Mouse (Mus musculus): Measurements from ENCODE around the gene Nme4. TPM values are rescaled to one million over a fixed set of nuclear protein-coding genes. Genes with fewer than 3 reads are reported as not detected.
A peak's percentile ranks its signal among the peaks of the same experiment; 100 is the strongest.

Nme4 gene
- polyA plus RNA-seq, 1 experiment from 2014 or later = 111 TPM

- DNase-seq (ENCODE audit: low spot score) (peak; percentile 93), ATAC-seq (ENCODE audit: insufficient number of reproducible peaks, low FRiP score, low TSS enrichment, low read depth) (peak; percentile 80)
- H3K27me3 ChIP-seq (ENCODE audit: control insufficient read depth, insufficient read depth, low read length) = no peaks in the 10 kb centered on the region
- no peaks in the 10 kb centered on the region for H3K4me1 ChIP-seq (ENCODE audit: control insufficient read depth, insufficient read depth, low read length)
- no peaks in the 10 kb centered on the region for H3K9me3 ChIP-seq (ENCODE audit: control insufficient read depth, low read length)
- H3K36me3 ChIP-seq (ENCODE audit: control insufficient read depth, insufficient read depth, low read length) = peaks cover 3% of the 10 kb centered on the region; the same call in 1 of the 2 replicates
- peak within 1 kb of the TSS; percentile 62 for H3K9ac ChIP-seq (ENCODE audit: low read length)
- no peak within 1 kb of the TSS for H3K27ac ChIP-seq (replicated peaks; ENCODE audit: low read depth, low read length)
- peak within 1 kb of the TSS; percentile 42 for H3K4me3 ChIP-seq (ENCODE audit: low read depth, low read length)
- 2% methylated on average over 32 of the region's 32 CpGs for WGBS
- peak within 1 kb of the TSS; percentile 67 for H3K4me2 ChIP-seq (ENCODE audit: low read depth, severe bottlenecking)
Observed at GRCm38 (mm10) chr17:26089905-26090632, 5.3 kb downstream of the Nme4 start, which contains the start of gene Decr2. Decr2 (minus strand) TSS chr17:26090337.

GRCm38 (mm10) chr17:26087059-26087564, 8.3 kb downstream of the Nme4 start:
- Histone ChIP-seq H3K4me3 (ENCODE audit: low read depth, low read length) (no peak overlapping the region), H3K27ac (replicated peaks; ENCODE audit: low read depth, low read length) (no peak overlapping the region), H3K9ac (ENCODE audit: low read length) (no peak overlapping the region), H3K4me1 (ENCODE audit: control insufficient read depth, insufficient read depth, low read length) (no peaks in the 10 kb centered on the region), H3K9me3 (ENCODE audit: control insufficient read depth, low read length) (no peaks in the 10 kb centered on the region), H3K4me2 (ENCODE audit: low read depth, severe bottlenecking) (no peak overlapping the region), H3K27me3 (ENCODE audit: control insufficient read depth, insufficient read depth, low read length) (no peaks in the 10 kb centered on the region), H3K36me3 (ENCODE audit: control insufficient read depth, insufficient read depth, low read length) (peaks cover 3% of the 10 kb centered on the region; the same call in 1 of the 2 replicates)
- ATAC-seq (ENCODE audit: insufficient number of reproducible peaks, low FRiP score, low TSS enrichment, low read depth) (no peak), DNase-seq (ENCODE audit: low spot score) (no peak)
- 88% methylated on average over 9 of the region's 9 CpGs for WGBS

- no peaks in the 10 kb centered on the region for H3K9me3 ChIP-seq (ENCODE audit: control insufficient read depth, low read length)
- H3K27ac ChIP-seq (replicated peaks; ENCODE audit: low read depth, low read length) = no peak overlapping the region
- ATAC-seq (ENCODE audit: insufficient number of reproducible peaks, low FRiP score, low TSS enrichment, low read depth) = no peak
Observed at GRCm38 (mm10) chr17:26080867-26081266, 14.5 kb downstream of the Nme4 start.

GRCm38 (mm10) chr17:26078851-26079250, 16.6 kb downstream of the Nme4 start:
- Histone ChIP-seq H3K36me3 (ENCODE audit: control insufficient read depth, insufficient read depth, low read length) (peaks cover 2% of the 10 kb centered on the region; the same call in 1 of the 2 replicates), H3K4me1 (ENCODE audit: control insufficient read depth, insufficient read depth, low read length) (no peaks in the 10 kb centered on the region), H3K27ac (replicated peaks; ENCODE audit: low read depth, low read length) (no peak overlapping the region), H3K4me2 (ENCODE audit: low read depth, severe bottlenecking) (no peak overlapping the region), H3K9ac (ENCODE audit: low read length) (no peak overlapping the region), H3K4me3 (ENCODE audit: low read depth, low read length) (no peak overlapping the region), H3K27me3 (ENCODE audit: control insufficient read depth, insufficient read depth, low read length) (no peaks in the 10 kb centered on the region), H3K9me3 (ENCODE audit: control insufficient read depth, low read length) (no peaks in the 10 kb centered on the region)
- no peak for DNase-seq (ENCODE audit: low spot score)
- ATAC-seq (ENCODE audit: insufficient number of reproducible peaks, low FRiP score, low TSS enrichment, low read depth) = no peak
- WGBS = 86% methylated on average over 2 of the region's 2 CpGs

More at GRCm38 (mm10) chr17:26080867-26081266, 14.5 kb downstream of the Nme4 start:
- WGBS = 42% methylated on average over 2 of the region's 2 CpGs
- Histone ChIP-seq H3K27me3 (ENCODE audit: control insufficient read depth, insufficient read depth, low read length) (no peaks in the 10 kb centered on the region), H3K4me1 (ENCODE audit: control insufficient read depth, insufficient read depth, low read length) (no peaks in the 10 kb centered on the region), H3K4me3 (ENCODE audit: low read depth, low read length) (no peak overlapping the region), H3K36me3 (ENCODE audit: control insufficient read depth, insufficient read depth, low read length) (peaks cover 3% of the 10 kb centered on the region; the same call in 1 of the 2 replicates), H3K9ac (ENCODE audit: low read length) (no peak overlapping the region), H3K4me2 (ENCODE audit: low read depth, severe bottlenecking) (no peak overlapping the region)
- no peak for DNase-seq (ENCODE audit: low spot score)

GRCm38 (mm10) chr17:26075246-26075645, 20.2 kb downstream of the Nme4 start:
- H3K36me3 ChIP-seq (ENCODE audit: control insufficient read depth, insufficient read depth, low read length) = no peaks in the 10 kb centered on the region
- DNase-seq (ENCODE audit: low spot score) (no peak), ATAC-seq (ENCODE audit: insufficient number of reproducible peaks, low FRiP score, low TSS enrichment, low read depth) (no peak)
- H3K4me2 ChIP-seq (ENCODE audit: low read depth, severe bottlenecking) = no peak overlapping the region
- H3K9ac ChIP-seq (ENCODE audit: low read length) = no peak overlapping the region
- H3K9me3 ChIP-seq (ENCODE audit: control insufficient read depth, low read length) = no peaks in the 10 kb centered on the region
- no peaks in the 10 kb centered on the region for H3K4me1 ChIP-seq (ENCODE audit: control insufficient read depth, insufficient read depth, low read length)
- 63% methylated on average over 3 of the region's 3 CpGs for WGBS
- no peak overlapping the region for H3K4me3 ChIP-seq (ENCODE audit: low read depth, low read length)
- H3K27me3 ChIP-seq (ENCODE audit: control insufficient read depth, insufficient read depth, low read length) = no peaks in the 10 kb centered on the region
- no peak overlapping the region for H3K27ac ChIP-seq (replicated peaks; ENCODE audit: low read depth, low read length)

- ATAC-seq (ENCODE audit: insufficient number of reproducible peaks, low FRiP score, low TSS enrichment, low read depth) = no peak
- Histone ChIP-seq H3K27me3 (ENCODE audit: control insufficient read depth, insufficient read depth, low read length) (no peaks in the 10 kb centered on the region), H3K4me3 (ENCODE audit: low read depth, low read length) (peak overlapping the region; percentile 82; the same call in 1 of the 2 replicates), H3K36me3 (ENCODE audit: control insufficient read depth, insufficient read depth, low read length) (no peaks in the 10 kb centered on the region; the same call in 1 of the 2 replicates), H3K4me1 (ENCODE audit: control insufficient read depth, insufficient read depth, low read length) (peaks cover 23% of the 10 kb centered on the region), H3K4me2 (ENCODE audit: low read depth, severe bottlenecking) (peak overlapping the region; percentile 99), H3K27ac (replicated peaks; ENCODE audit: low read depth, low read length) (no peak overlapping the region), H3K9ac (ENCODE audit: low read length) (no peak overlapping the region), H3K9me3 (ENCODE audit: control insufficient read depth, low read length) (no peaks in the 10 kb centered on the region)
- no peak for DNase-seq (ENCODE audit: low spot score)
- 32% methylated on average over 6 of the region's 6 CpGs for WGBS
Observed at GRCm38 (mm10) chr17:26070136-26070535, 25.3 kb downstream of the Nme4 start.

- ATAC-seq (ENCODE audit: insufficient number of reproducible peaks, low FRiP score, low TSS enrichment, low read depth) = peak; percentile 92
- H3K4me2 ChIP-seq (ENCODE audit: low read depth, severe bottlenecking) = peak within 1 kb of the TSS; percentile 99
- H3K9ac ChIP-seq (ENCODE audit: low read length) = peak within 1 kb of the TSS; percentile 89
- H3K27me3 ChIP-seq (ENCODE audit: control insufficient read depth, insufficient read depth, low read length) = no peaks in the 10 kb centered on the region
- no peaks in the 10 kb centered on the region; the same call in 1 of the 2 replicates for H3K36me3 ChIP-seq (ENCODE audit: control insufficient read depth, insufficient read depth, low read length)
- peak; percentile 94 for DNase-seq (ENCODE audit: low spot score)
- under 1% methylated on average over 89 of the region's 94 CpGs for WGBS
- H3K4me3 ChIP-seq (ENCODE audit: low read depth, low read length) = peak within 1 kb of the TSS; percentile 82
- no peaks in the 10 kb centered on the region for H3K9me3 ChIP-seq (ENCODE audit: control insufficient read depth, low read length)
- H3K4me1 ChIP-seq (ENCODE audit: control insufficient read depth, insufficient read depth, low read length) = peaks cover 26% of the 10 kb centered on the region
- 0 out of 2 replicates have a peak within 1 kb of the TSS, but pooled peaks have one; percentile 4 for H3K27ac ChIP-seq (replicated peaks; ENCODE audit: low read depth, low read length)
Observed at GRCm38 (mm10) chr17:26068831-26069739, 26.3 kb downstream of the Nme4 start, which contains the start of gene Rab11fip3. Rab11fip3 (minus strand) TSS chr17:26069555.
